Mouse (Mus musculus) ES-E14 (cell line): ENCODE results near the gene Psmb2. TPM values are rescaled to one million over a fixed set of nuclear protein-coding genes. Genes with fewer than 3 reads are reported as not detected.

Source experiments
- DNase-seq: peaks from one replicate; pipeline ENCODE4 v3.0.0-alpha.2; 2013; ENCODE audit warnings: low read depth, low spot score
- H3K27ac ChIP-seq: 2 replicates; pipeline ENCODE4 v1.5.1; 2012; ENCODE audit warnings: low read depth, mild to moderate bottlenecking, low read length, moderate library complexity, mixed read lengths; ENCODE audit not compliant: poor library complexity, insufficient read depth, severe bottlenecking
- H3K36me3 ChIP-seq: 2 replicates; pipeline ENCODE4 v1.6.1; 2012; ENCODE audit warnings: mild to moderate bottlenecking, low read length, moderate library complexity, mixed read lengths; ENCODE audit not compliant: control insufficient read depth, poor library complexity, insufficient read depth, severe bottlenecking
- H3K4me1 ChIP-seq, 2 experiments: fragments of 150-350 bp in 1 of 2; sonication (generic) in 1 of 2; 2 replicates each; pipeline ENCODE4 v1.6.1; 2012; ENCODE audit warnings: low read length in 2 of 2, mild to moderate bottlenecking in 1 of 2, mixed read lengths in 1 of 2; ENCODE audit not compliant: control insufficient read depth in 2 of 2, insufficient read depth in 2 of 2, poor library complexity in 1 of 2
- H3K4me3 ChIP-seq, 2 experiments: fragments of 150-350 bp in 1 of 2; sonication (generic) in 1 of 2; 2 replicates each; pipeline ENCODE4 v1.5.1; 2012; ENCODE audit warnings: low read length in 2 of 2, low read depth in 1 of 2, mild to moderate bottlenecking in 1 of 2, mixed read lengths in 1 of 2; ENCODE audit not compliant: insufficient read depth in 1 of 2, poor library complexity in 1 of 2, severe bottlenecking in 1 of 2
- H3K9ac ChIP-seq: 2 replicates; pipeline ENCODE4 v1.6.1; 2012; ENCODE audit warnings: low read depth, mild to moderate bottlenecking, low read length, mixed read lengths; ENCODE audit not compliant: poor library complexity, insufficient read depth, severe bottlenecking
- H3K9me3 ChIP-seq: fragments of 150-350 bp; sonication (generic); 2 replicates; pipeline ENCODE4 v1.6.1; 2012; ENCODE audit warnings: low read depth, mild to moderate bottlenecking, low read length; ENCODE audit not compliant: control insufficient read depth, insufficient read depth
- CHD2 ChIP-seq: IDR thresholded peaks from 2 replicates; pipeline ENCODE4 v1.6.1; 2014; ENCODE audit warnings: mild to moderate bottlenecking, low read depth, low read length, inconsistent platforms
- HCFC1 ChIP-seq: IDR thresholded peaks from 2 replicates; pipeline ENCODE4 v1.6.1; 2012; ENCODE audit warnings: low read length, inconsistent platforms, borderline replicate concordance; ENCODE audit not compliant: insufficient read depth
- MAFK ChIP-seq: IDR thresholded peaks from 2 replicates; pipeline ENCODE4 v1.6.1; 2014; ENCODE audit warnings: mild to moderate bottlenecking, low read depth, low read length, inconsistent platforms; ENCODE audit not compliant: insufficient read depth
- ZC3H11A ChIP-seq: IDR thresholded peaks from 2 replicates; pipeline ENCODE4 v1.6.1; 2012; ENCODE audit warnings: low read depth, mild to moderate bottlenecking, inconsistent platforms, low read length, borderline replicate concordance
- ZNF384 ChIP-seq: IDR thresholded peaks from 2 replicates; pipeline ENCODE4 v1.6.1; 2012; ENCODE audit warnings: low read depth, low read length, inconsistent platforms
- in situ Hi-C, 2 experiments: fragments of 600-800 bp; cut with MboI; formaldehyde crosslinking; loops; one replicate each; pipeline ENCODE4 v1.15.1; 2025; ENCODE audit warnings: low sequenced_read_pairs in 2 of 2, inconsistent platforms in 1 of 2; ENCODE audit not compliant: unreplicated experiment in 2 of 2
- total RNA-seq: library from RNA; depleted of rRNA; stranded (reverse); fragments of 300-350 nt; gene quantifications from 2 replicates; pipeline ENCODE4 v1.2.3, GENCODE M21; 2012

The Psmb2 gene
- total RNA-seq, 1 experiment, result 200 TPM

DNA sequence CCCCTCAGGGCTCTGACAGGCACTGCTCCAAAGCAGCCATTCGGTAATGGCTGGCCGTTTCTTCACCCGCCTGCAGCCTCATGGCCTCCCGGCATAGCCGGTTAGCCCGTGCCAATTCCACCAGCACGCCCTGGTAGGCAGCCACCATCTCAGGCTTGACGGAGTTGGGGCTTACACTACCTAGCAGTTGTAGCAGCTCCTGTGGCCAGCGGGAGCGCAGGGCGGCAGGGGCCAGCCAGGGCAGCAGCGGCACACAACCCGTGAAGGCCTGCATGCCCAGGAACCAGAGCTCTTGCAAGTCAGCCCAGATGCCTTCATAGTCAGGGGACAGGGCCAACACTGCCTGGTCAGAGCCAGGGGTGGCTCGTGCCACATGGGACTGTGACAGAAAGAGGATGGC, 67.4 kb downstream of the Psmb2 start:
- H3K4me1 ChIP-seq, result peaks cover 0 to 19% of the 10 kb centered on the region in 2 experiments; a peak in 3 of 4 replicates
- in situ Hi-C loops, result no loop called here
- H3K27ac ChIP-seq, result no peak overlapping the region
- H3K4me3 ChIP-seq, result peak overlapping the region; percentile 18 to 42; a peak in 1 of 4 replicates
- DNase-seq, result no peak
- TF ChIP-seq HCFC1 (no peak), ZC3H11A (no peak), ZNF384 (no peak), CHD2 (no peak), MAFK (no peak)
- H3K9me3 ChIP-seq, result no peaks in the 10 kb centered on the region
- peaks cover 26% of the 10 kb centered on the region for H3K36me3 ChIP-seq
- H3K9ac ChIP-seq, result no peak overlapping the region

GRCm38 (mm10) chr4:126745506-126746193, 68.2 kb downstream of the Psmb2 start:
- Histone ChIP-seq H3K9ac (0 out of 2 replicates have a peak overlapping the region, but pooled peaks have one; percentile 27), H3K9me3 (no peaks in the 10 kb centered on the region), H3K4me1 (peaks cover 0 to 21% of the 10 kb centered on the region in 2 experiments; a peak in 2 of 4 replicates), H3K4me3 (0 out of 4 replicates have a peak overlapping the region, but pooled peaks of 1 of the 2 experiments have one; percentile 1), H3K27ac (no peak overlapping the region), H3K36me3 (peaks cover 30% of the 10 kb centered on the region)
- DNase-seq, result no peak
- in situ Hi-C loops, result no loop called here
- 0 out of 2 replicates have a peak, but pooled peaks have one; percentile 27 for TF ChIP-seq ZNF384
- TF ChIP-seq CHD2, result no peak

- peaks cover 0 to 21% of the 10 kb centered on the region in 2 experiments; a peak in 2 of 4 replicates for H3K4me1 ChIP-seq
- no peak overlapping the region for H3K27ac ChIP-seq
- no peak for DNase-seq
- no peak overlapping the region for H3K4me3 ChIP-seq
- no peak for TF ChIP-seq ZNF384
- no peak for TF ChIP-seq HCFC1
- TF ChIP-seq MAFK, result no peak
- no peak for TF ChIP-seq CHD2
- no peak for TF ChIP-seq ZC3H11A
- no peaks in the 10 kb centered on the region for H3K9me3 ChIP-seq
- in situ Hi-C loops, result no loop called here
- 0 out of 2 replicates have a peak overlapping the region, but pooled peaks have one; percentile 27 for H3K9ac ChIP-seq
- H3K36me3 ChIP-seq, result peaks cover 30% of the 10 kb centered on the region
Observed at GRCm38 (mm10) chr4:126746194-126746840, 68.9 kb downstream of the Psmb2 start.

- Histone ChIP-seq H3K9me3 (no peaks in the 10 kb centered on the region), H3K9ac (no peak overlapping the region), H3K36me3 (peaks cover 30% of the 10 kb centered on the region), H3K4me3 (no peak overlapping the region), H3K27ac (no peak overlapping the region), H3K4me1 (peaks cover 0 to 23% of the 10 kb centered on the region in 2 experiments; a peak in 1 of 4 replicates)
- DNase-seq, result no peak
- in situ Hi-C loops, result no loop called here
- TF ChIP-seq ZC3H11A (no peak), HCFC1 (no peak), MAFK (no peak), ZNF384 (no peak), CHD2 (no peak)
Observed at GRCm38 (mm10) chr4:126748381-126748780, 71.0 kb downstream of the Psmb2 start.

GRCm38 (mm10) chr4:126749553-126749952, 72.1 kb downstream of the Psmb2 start:
- H3K4me1 ChIP-seq, result peaks cover 0 to 15% of the 10 kb centered on the region in 2 experiments; a peak in 1 of 4 replicates
- no peak overlapping the region for H3K27ac ChIP-seq
- peaks cover 30% of the 10 kb centered on the region for H3K36me3 ChIP-seq
- H3K4me3 ChIP-seq, result no peak overlapping the region
- in situ Hi-C loops, result no loop called here
- TF ChIP-seq ZC3H11A (no peak), HCFC1 (no peak), CHD2 (no peak), MAFK (no peak), ZNF384 (no peak)
- H3K9ac ChIP-seq, result no peak overlapping the region
- H3K9me3 ChIP-seq, result no peaks in the 10 kb centered on the region
- DNase-seq, result no peak
